Mouse (Mus musculus): ENCODE data around the gene Patj.

Gene Patj

DNA sequence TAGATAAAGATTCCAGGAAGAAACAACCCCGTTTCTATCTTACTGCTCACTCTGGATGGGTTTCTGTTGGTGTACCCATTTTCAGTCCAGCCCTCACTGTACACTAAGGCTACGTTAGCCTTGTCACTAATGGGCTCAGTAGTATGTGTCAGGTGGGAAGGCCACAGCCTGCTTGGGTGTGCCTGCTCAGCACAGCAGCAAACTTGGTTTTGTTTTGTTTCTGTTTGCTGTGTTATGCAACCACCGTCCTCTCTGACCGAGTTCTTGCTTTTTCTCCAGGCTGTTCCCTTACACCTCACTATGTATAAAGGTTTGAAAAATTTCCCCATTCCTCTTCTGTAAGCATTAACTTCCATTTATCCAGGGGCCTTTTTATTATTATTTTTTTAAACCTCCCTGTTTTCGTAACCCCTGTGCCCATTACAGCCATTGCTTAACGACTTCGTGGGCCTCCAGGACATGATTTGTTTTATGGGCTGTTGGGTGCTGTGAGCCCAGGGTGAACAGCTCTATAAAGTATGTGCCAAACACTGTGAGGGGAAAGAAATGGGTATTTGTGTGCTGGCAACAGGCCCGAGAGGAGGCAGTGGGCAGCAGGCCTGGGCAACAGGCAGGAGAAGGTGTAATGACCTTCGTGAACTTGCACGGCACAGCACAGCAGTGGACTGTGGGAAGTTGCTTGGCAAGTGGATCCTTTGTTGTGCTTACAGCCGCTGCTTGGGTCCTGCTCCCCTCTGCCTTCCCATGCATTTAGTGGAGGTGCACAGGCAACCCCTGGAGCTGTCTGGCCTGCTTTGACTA is 113.1 kb downstream of the Patj start:
- no peak for ATAC-seq (ENCODE audit: low TSS enrichment)

GRCm38 (mm10) chr4:98509939-98510338 is 114.4 kb downstream of the Patj start:
- ATAC-seq (ENCODE audit: low TSS enrichment): no peak

- peak; percentile 5; the same call in 1 of the 2 replicates for ATAC-seq (ENCODE audit: low TSS enrichment)
Observed at GRCm38 (mm10) chr4:98511296-98511695, 115.7 kb downstream of the Patj start.

DNA sequence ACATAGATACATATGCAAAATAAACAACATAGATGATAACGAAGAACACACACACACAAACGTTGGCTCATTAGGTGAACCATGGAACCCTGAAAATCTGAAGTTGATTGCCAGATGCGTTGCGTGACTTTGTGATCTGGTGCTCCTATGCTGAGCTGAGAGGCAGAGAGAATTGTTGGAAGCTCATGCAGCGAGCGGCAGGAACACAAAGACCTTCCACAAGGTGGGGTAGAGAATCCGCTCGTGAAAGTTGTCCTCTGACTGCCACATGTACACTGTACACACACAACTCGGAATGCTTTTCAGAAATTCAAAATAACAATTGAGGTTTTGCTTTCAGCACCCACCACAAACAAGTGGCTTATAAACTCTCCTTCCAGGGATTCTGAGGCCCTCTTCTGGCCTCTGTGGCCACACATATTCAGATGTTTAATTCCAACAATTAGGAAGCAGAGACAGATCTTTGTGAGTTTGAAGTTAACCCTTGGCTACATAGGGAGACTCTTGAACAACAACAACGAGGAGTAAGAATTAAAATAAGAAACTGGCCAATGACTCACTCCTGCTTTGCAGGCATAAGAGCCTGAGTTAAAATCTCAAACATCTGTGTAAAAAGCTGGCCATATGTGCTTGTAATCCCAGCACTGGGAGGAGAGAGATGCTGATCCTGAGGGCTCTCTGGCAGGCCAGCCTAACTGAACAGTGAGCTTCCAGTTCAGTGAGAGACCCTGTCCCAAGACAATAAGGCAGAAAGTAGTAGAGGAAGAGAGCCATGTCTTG is 116.6 kb downstream of the Patj start:
- ATAC-seq (ENCODE audit: low TSS enrichment): peak; percentile 73

DNA sequence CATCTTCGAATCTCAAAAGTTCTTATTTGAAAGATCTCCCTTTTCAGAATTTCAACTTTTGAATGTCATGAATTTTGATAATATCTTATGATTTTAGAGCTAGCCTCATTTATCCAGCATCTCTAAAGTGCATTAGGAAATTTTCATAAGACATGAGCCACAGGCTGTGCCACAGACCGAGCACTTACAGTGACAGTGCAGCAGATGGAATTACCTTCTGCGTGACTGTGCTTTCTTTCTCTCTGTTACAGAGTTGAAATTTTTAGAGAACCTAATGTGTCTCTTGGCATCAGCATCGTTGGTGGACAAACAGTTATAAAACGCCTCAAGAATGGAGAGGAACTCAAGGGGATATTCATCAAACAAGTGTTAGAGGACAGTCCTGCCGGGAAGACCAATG is 124.9 kb downstream of the Patj start:
- ATAC-seq (ENCODE audit: low TSS enrichment): peak; percentile 46; the same call in 1 of the 2 replicates

GRCm38 (mm10) chr4:98524525-98524924 is 128.9 kb downstream of the Patj start:
- no peak for ATAC-seq (ENCODE audit: low TSS enrichment)

DNA sequence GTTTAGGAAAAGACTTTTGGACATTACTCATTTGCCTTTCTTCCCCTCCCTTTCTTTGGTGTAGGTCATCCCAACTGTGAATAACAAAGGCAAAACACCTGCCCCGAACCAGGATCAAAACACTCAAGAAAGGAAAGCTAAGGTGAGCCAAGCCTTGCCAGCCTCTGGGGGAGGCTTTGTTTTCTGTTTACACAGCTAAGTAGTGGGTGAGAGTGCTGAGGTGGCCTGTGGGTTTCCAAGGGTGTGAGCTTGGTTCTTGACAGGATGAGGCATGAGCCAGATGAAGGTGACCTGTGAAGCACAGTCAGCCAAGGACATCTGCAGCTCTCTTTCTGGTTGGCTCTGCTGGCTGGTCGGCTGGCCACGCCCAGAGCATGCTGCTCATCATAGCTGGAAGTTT is 139.9 kb downstream of the Patj start:
- no peak for ATAC-seq (ENCODE audit: low TSS enrichment)

DNA sequence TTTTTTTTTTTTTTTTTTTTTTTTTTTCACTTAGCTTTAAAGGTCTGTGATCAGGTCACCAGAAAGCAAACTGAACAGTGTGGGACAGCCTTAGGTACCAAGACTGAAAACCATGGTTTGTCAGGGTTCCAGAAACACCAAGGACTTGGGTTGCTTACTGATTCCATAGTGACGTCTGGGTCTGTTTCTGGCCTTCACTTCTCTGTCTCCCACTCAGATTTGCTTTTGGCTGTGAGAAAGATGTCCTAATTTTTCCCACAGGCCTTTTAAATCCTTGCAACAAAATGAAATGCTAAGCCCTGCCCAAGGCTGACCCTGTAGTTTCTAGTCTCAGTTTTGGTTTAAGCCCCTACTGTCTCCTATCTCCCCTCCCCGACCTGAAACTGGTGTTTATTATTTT is 146.0 kb downstream of the Patj start:
- peak; percentile 70 for ATAC-seq (ENCODE audit: low TSS enrichment)

DNA sequence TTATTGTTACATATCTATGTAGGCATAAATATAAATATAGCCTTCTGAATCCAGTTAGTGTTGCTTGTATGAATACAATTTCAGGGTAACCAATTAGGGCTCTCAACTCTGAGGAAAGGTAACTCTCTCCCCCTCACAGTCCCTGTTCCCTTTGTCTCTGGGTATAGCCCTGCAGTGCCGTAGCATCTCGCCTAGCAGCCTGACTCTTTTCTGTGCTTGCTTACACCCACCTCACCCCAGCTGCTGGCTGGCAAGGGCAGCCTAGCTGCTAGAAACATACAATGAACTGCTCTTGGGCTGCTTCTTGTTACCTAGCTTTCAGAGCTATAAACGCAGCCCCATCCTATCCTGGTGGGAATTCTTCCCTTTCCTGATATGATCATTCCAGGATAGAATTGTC is 147.4 kb downstream of the Patj start:
- ATAC-seq (ENCODE audit: low TSS enrichment): peak; percentile 75

- ATAC-seq (ENCODE audit: low TSS enrichment): peak; percentile 64
Observed at GRCm38 (mm10) chr4:98545376-98545775, 149.8 kb downstream of the Patj start.

DNA sequence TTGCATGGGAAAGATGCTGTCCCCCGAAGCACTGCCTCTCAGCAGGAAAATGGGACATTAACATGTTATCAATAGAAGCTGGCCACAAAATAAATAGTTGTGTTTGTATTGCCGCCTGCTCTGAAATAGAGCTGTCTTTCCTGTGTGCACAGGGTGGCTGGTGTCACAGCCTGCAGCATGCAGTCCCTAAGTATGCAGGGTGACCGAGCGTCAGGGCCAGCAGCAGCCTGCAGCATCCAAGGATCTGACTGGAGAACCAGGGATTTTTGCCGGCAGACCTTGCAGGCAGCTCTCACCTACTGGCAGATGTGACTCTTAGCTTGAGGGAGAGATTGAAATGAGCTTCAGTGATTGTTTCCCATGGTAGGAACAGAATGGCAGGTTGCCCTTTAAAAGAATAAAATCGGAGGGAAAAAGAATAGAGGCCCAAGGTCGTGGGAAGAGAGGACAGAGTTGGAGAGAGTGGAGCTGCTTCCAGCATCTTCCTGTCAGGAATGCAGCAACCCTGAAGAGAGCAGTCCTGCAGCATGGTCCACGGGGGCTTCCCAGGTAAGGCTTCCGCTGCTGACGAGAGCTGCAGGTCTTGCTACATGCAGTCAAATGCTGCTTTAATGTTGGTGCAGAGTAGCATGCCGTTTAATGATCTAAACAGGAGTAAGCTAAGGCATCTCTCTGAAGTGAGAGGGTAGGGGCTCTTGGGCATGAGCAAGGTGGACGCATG is 151.0 kb downstream of the Patj start:
- no peak for ATAC-seq (ENCODE audit: low TSS enrichment)

DNA sequence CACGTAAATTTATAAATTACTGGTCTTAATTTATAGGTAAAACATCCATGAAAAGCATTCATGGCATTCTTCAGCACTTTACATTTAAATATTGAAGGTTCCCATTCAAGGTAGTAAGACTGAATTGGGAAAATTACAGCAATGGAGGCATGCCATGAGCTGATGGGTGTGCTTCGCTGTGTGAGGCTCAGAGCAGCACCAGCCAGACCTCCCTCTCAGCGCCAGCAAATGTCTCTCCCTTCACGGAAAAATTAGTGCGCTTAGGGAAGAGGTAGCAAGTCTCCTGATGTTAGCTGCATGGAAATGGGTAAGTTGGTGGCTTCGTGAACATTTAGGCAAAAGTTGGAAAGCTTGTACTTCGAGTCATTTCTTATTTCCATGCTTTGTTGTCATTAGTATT is 153.9 kb downstream of the Patj start:
- ATAC-seq (ENCODE audit: low TSS enrichment): no peak

DNA sequence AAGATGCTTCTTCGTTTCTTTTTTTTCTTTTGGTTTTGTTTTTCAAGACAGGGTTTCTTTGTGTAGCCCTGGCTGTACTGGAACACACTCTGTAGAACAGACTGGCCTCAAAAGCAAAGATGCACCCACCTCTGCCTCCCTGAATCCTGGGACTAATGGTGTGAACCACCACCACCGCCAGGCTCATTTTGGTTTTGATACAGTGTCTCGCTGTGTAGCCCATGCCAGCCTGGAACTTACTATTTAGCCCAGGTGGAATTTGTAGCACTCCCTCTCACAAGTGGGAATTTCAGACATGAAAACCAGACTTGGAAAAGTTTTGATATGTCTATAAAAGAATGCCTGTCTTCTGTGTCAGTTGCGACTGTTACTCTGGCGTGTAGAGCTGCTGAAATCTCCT is 154.5 kb downstream of the Patj start:
- 0 out of 2 replicates have a peak, but pooled peaks have one; percentile 17 for ATAC-seq (ENCODE audit: low TSS enrichment)

DNA sequence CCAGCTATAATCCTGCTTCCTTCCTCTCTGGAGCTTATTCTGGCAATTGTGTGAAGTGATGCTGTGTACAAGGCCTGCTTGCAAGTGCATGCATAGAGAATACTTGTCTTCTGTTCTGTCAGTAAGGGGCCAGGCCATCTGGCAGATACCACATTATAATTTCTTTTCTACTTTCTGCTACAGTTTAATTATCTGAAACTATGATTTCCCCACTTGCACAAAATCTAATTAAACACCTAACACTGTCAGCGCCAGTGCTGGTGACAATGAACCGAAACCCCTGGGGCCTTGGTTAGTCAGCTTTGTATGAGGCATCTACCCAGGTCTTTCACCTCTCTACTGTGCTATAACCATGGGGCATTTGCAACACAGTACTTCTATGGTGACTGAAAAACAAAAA is 160.1 kb downstream of the Patj start:
- ATAC-seq (ENCODE audit: low TSS enrichment): no peak

DNA sequence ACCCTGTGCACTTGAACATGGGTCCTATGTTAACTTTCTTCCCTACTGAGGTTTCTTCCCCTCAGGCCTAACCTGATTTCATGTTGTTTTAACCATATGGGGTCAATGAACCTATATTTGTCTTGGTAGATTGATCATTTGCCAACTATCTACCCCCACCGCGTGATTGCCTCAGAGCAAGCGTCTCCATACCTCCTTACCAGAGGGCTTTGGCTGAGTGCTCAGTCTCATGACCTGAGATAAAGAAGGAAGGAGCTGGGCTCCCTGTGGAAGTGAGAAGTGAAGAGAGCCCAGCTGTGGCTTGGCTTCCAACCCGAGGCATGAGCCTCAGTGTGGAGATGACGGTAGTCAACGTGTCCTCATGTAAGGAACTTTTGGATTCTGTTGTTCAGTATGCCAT is 160.9 kb downstream of the Patj start:
- no peak for ATAC-seq (ENCODE audit: low TSS enrichment)

- ATAC-seq (ENCODE audit: low TSS enrichment): no peak
Observed at GRCm38 (mm10) chr4:98557192-98557591, 161.6 kb downstream of the Patj start.

GRCm38 (mm10) chr4:98560196-98560830 is 164.7 kb downstream of the Patj start:
- no peak for ATAC-seq (ENCODE audit: low TSS enrichment)

DNA sequence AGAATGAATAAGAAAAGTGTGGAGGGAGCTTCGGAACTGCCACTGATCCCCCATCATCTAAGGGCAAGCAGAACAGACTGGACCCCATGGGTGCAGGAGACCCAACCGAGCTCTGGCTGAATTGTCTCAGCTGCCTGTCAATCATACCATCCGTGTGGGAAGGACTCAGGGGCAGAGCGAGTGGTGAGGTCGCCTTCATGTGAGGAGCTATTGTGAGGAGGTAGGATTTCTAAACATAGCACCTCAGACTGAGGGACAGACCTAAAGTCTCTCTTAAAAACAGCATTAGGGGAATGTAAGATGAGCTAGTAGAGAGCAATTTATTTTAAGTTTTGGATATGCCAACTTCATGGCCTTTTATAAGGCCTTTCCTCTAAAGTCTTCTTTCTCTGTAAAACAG is 167.5 kb downstream of the Patj start:
- ATAC-seq (ENCODE audit: low TSS enrichment): no peak

GRCm38 (mm10) chr4:98563506-98564195 is 168.1 kb downstream of the Patj start:
- ATAC-seq (ENCODE audit: low TSS enrichment): no peak

GRCm38 (mm10) chr4:98564196-98564865 is 168.7 kb downstream of the Patj start:
- ATAC-seq (ENCODE audit: low TSS enrichment): no peak

DNA sequence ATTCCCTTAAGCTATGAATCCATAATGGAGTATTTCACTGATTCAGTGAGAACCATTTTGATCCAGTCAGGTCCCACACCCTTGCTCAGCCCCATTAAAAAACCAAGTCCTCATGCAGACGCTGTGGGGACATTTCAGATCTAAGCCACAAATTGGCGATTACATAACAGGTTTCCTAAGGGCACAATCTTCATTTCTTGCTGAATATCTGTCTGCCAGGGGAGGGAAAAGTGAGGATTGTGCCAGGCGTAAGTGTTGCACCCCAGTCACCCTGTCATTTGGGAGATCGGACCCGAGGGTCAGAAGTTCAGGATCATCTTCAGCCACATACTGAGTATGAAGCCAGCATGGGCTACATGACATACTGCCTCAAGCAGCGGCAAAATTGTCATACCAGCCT is 171.2 kb downstream of the Patj start:
- no peak for ATAC-seq (ENCODE audit: low TSS enrichment)
